Mouse (Mus musculus): ENCODE measurements around the gene Klhl25. TPM values are rescaled to one million over a fixed set of nuclear protein-coding genes. Genes with fewer than 3 reads are reported as not detected.

The Klhl25 gene
- 8.7 to 11.8 TPM (median 10.0 TPM) in 4 replicates for total RNA-seq (2023)

DNA sequence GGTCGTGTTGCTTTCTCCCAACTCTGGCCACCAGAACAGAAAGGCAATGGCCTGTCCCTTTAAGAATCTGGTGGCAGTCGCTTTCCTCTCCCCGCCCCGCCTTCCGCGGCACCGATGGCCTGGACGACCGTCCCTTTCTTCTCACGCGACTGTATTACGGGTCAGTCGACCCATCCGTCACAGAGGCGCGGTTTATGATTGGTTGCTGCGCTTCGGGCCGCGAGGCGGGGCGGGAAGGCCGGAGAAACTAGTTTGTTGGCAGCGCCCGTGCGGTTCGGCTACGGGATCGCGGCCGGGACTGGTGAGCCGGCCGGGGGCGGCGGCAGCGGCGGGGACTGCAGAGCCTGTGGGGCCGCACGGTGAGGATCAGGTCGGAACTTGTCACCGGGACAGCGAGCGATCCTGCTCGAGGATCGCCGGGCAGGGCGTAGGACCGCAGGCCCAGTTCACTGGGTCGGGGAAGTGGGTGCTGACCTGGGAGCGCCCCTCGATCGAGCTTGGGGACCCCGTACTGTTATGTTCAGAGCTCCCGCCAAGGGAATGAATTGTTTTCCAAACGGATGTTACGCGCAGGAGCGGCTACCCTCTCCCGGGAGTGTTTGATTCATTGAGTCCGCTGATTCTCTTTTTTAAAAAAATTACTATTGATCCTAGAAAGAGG lies at the start of gene Klhl25:
Klhl25 (plus strand) TSS at position 196 of the 661 bp plus-strand sequence.

Data from B cell, adult 62 days (primary cell).